Mouse (Mus musculus): ENCODE data around the gene Usp35. TPM values are rescaled to one million over a fixed set of nuclear protein-coding genes. Genes with fewer than 3 reads are reported as not detected.

The Usp35 gene
- polyA plus RNA-seq (2014; fragmentation: Nextera tagmentation; extraction: Ambion mirVana): 1.2 and 3.0 TPM in 2 replicates

DNA sequence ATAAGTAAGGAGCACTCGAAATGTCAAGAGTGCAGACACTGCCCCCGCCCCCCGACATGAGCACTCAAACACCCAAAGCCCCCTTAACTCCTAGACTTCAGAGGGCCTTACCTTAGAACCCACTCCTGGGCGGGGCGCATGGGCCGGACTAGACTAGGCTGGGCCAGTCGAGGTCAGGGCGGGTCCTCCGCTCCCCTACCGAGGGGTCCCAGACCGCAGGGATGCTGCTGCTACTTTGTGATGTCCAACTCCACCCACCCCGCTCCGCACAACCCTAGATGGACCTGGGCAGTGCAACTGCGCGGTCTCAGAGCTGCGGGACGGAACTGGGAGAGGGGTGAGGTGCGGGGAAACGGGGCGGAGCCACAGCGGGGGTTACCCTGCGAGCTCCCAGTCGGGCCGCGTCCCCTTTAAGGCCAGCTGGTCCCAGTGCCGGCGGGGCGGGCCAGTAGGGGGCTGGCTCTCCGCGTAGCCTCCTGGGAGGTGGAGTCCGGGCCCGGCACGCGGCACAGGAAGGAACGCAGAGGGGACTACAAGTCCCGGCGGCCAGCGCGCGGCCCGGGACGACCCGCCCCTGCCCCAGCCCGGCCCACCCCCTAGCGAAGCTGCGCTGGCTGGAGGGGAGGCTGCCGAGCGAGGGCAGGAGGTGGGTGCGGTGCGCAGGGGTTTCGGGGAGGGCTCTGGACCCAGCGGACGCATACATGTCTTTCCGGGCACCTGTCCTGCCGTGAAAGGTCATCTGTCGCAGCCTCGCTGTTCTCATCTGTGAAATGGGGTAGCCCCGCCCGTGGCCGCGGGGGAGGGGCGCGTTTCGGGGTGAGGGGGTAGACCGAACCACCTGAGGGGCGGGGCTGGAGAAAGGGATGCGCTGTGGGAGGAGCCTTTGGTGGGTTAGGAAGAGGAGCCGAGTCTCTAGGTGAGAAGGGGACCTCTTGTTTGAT lies at the start of gene Usp35, which contains the start of gene Kctd21:
Gene Usp35 (minus strand): TSS at position 295 of the 941 bp plus-strand sequence.
Gene Kctd21 (plus strand): TSS at position 602 of the 941 bp plus-strand sequence.
- Histone ChIP-seq H3K4me2 (ENCODE audit: low read depth, low read length) (peak within 1 kb of the TSS; percentile 56), H3K36me3 (replicated peaks; ENCODE audit: control insufficient read depth, insufficient read depth, low read depth, low read length) (no peaks in the 10 kb centered on the region), H3K4me1 (ENCODE audit: control insufficient read depth, insufficient read depth, low read length) (no peaks in the 10 kb centered on the region; the same call in 1 of the 2 replicates), H3K27me3 (ENCODE audit: control insufficient read depth, insufficient read depth, low read length) (no peaks in the 10 kb centered on the region), H3K9ac (replicated peaks; ENCODE audit: low read length) (peak within 1 kb of the TSS; percentile 69), H3K27ac (replicated peaks; ENCODE audit: low read depth, low read length) (no peak within 1 kb of the TSS), H3K4me3 (ENCODE audit: low read depth, low read length) (peak within 1 kb of the TSS; percentile 71), H3K9me3 (replicated peaks; ENCODE audit: control insufficient read depth, low read length) (no peaks in the 10 kb centered on the region)
- peak; percentile 99 for ATAC-seq (replicated peaks; ENCODE audit: insufficient number of reproducible peaks, low FRiP score, low TSS enrichment, low read depth)
- peak; percentile 96 for DNase-seq (ENCODE audit: low spot score)
- under 1% methylated on average over 68 of the region's 68 CpGs for WGBS

DNA sequence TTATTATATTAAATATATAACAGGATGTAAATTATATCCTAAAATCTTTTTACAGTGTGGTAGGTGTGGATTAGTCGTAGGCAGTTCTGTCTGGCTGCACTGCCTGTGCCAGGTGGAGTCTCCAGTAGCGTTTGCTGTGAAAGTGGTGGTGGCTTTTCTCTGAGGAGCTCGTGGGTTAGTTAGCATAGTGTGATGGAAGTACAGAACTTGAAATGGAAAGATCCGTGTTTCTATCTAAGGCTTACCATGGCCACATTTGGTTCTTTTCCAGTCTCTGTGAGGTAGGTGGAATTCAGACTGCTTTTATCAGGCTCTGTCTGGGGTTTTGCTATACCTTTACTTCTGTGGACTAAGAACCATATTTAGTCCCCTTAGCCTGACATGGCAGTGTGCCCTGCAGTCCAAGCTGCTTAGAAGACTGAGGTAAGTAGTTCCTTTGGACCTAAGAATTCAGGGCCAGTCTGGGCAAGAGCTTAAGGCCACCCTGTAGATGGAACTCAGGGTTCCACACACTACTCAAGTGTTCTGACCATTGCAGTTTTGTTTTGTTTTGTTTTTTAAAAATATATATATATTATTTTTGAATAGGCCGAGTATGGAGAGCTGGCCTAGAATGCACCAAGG lies 48.8 kb upstream of the Usp35 start:
- H3K4me1 ChIP-seq (ENCODE audit: control insufficient read depth, insufficient read depth, low read length): no peaks in the 10 kb centered on the region
- no peak overlapping the region for H3K9ac ChIP-seq (replicated peaks; ENCODE audit: low read length)
- H3K27me3 ChIP-seq (ENCODE audit: control insufficient read depth, insufficient read depth, low read length): no peaks in the 10 kb centered on the region
- H3K4me2 ChIP-seq (ENCODE audit: low read depth, low read length): no peak overlapping the region
- H3K4me3 ChIP-seq (ENCODE audit: low read depth, low read length): no peak overlapping the region
- H3K36me3 ChIP-seq (replicated peaks; ENCODE audit: control insufficient read depth, insufficient read depth, low read depth, low read length): peaks cover 14% of the 10 kb centered on the region
- H3K27ac ChIP-seq (replicated peaks; ENCODE audit: low read depth, low read length): no peak overlapping the region
- 92% methylated on average over 5 of the region's 5 CpGs for WGBS
- ATAC-seq (replicated peaks; ENCODE audit: insufficient number of reproducible peaks, low FRiP score, low TSS enrichment, low read depth) (no peak), DNase-seq (ENCODE audit: low spot score) (no peak)
- H3K9me3 ChIP-seq (replicated peaks; ENCODE audit: control insufficient read depth, low read length): no peaks in the 10 kb centered on the region

DNA sequence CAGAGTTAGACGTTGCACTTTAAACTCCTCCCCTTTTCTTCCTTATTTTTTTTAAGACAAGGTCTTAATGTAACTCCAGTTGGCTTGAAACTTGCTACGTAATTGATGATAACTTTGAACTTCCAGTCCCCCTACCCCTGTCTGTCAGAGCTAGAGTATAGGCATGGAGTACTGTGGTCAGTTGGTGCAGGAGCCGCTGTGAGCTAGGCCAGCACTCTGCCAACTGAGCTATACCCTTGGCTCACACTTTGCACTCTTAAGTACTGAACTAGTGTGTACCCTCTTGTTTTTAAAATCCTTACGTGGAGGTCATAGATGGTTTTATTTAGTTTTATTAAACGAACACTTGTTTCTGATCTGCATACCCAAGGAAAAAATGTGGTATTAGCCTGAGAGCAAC lies 47.5 kb upstream of the Usp35 start:
- H3K4me2 ChIP-seq (ENCODE audit: low read depth, low read length): no peak overlapping the region
- H3K27me3 ChIP-seq (ENCODE audit: control insufficient read depth, insufficient read depth, low read length): no peaks in the 10 kb centered on the region
- H3K36me3 ChIP-seq (replicated peaks; ENCODE audit: control insufficient read depth, insufficient read depth, low read depth, low read length): peaks cover 14% of the 10 kb centered on the region
- no peak overlapping the region for H3K9ac ChIP-seq (replicated peaks; ENCODE audit: low read length)
- no peak overlapping the region for H3K27ac ChIP-seq (replicated peaks; ENCODE audit: low read depth, low read length)
- H3K4me1 ChIP-seq (ENCODE audit: control insufficient read depth, insufficient read depth, low read length): no peaks in the 10 kb centered on the region
- ATAC-seq (replicated peaks; ENCODE audit: insufficient number of reproducible peaks, low FRiP score, low TSS enrichment, low read depth): no peak
- H3K9me3 ChIP-seq (replicated peaks; ENCODE audit: control insufficient read depth, low read length): no peaks in the 10 kb centered on the region
- H3K4me3 ChIP-seq (ENCODE audit: low read depth, low read length): no peak overlapping the region
- WGBS: 96% methylated on average over 5 of the region's 5 CpGs
- no peak for DNase-seq (ENCODE audit: low spot score)

DNA sequence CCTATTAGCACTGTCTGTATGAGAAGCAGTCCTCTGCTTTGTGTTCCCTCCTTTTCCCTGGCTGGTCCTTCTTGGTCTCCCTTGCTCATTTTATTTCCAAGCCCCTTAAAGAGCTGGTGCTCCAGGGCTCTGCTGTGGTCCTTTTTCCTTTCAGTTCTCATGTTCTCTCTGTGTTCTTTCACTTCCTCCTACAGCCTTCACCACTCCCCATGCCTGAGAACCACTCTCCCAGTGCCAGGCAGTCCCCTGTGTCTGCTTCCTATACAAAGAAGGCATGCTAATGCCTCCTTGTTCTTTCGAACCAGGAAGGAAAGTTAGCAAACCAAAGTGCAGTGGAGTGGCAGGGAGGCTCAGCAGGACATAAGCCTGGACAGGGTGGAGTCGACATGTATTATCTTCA lies 44.1 kb upstream of the Usp35 start:
- no peak overlapping the region for H3K27ac ChIP-seq (replicated peaks; ENCODE audit: low read depth, low read length)
- peaks cover 9% of the 10 kb centered on the region for H3K36me3 ChIP-seq (replicated peaks; ENCODE audit: control insufficient read depth, insufficient read depth, low read depth, low read length)
- H3K27me3 ChIP-seq (ENCODE audit: control insufficient read depth, insufficient read depth, low read length): no peaks in the 10 kb centered on the region
- no peak overlapping the region for H3K4me2 ChIP-seq (ENCODE audit: low read depth, low read length)
- WGBS: 84% methylated on average over 2 of the region's 2 CpGs
- ATAC-seq (replicated peaks; ENCODE audit: insufficient number of reproducible peaks, low FRiP score, low TSS enrichment, low read depth) (no peak), DNase-seq (ENCODE audit: low spot score) (no peak)
- no peaks in the 10 kb centered on the region for H3K4me1 ChIP-seq (ENCODE audit: control insufficient read depth, insufficient read depth, low read length)
- H3K9me3 ChIP-seq (replicated peaks; ENCODE audit: control insufficient read depth, low read length): no peaks in the 10 kb centered on the region
- H3K4me3 ChIP-seq (ENCODE audit: low read depth, low read length): no peak overlapping the region
- H3K9ac ChIP-seq (replicated peaks; ENCODE audit: low read length): no peak overlapping the region

DNA sequence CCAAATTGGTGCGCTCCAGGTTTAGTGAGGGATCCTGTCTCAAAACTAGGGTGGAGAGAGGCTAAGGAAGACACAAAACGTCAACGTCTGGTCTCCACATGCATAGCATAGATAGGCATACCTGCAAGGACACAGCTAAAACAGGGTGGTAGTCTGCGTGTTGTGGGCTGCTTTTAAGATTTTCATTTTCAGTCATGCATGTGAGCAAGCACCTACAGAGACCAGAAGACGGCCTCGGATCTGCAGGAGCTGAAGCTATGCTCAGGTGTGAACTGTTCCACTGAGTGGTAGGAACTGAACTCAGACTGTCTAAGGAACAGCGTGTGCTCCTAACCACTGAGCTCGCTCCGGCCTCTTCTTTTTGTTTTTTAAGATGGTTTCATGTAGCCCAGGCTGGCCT lies 43.3 kb upstream of the Usp35 start:
- H3K36me3 ChIP-seq (replicated peaks; ENCODE audit: control insufficient read depth, insufficient read depth, low read depth, low read length): peaks cover 5% of the 10 kb centered on the region
- no peaks in the 10 kb centered on the region for H3K4me1 ChIP-seq (ENCODE audit: control insufficient read depth, insufficient read depth, low read length)
- DNase-seq (ENCODE audit: low spot score) (no peak), ATAC-seq (replicated peaks; ENCODE audit: insufficient number of reproducible peaks, low FRiP score, low TSS enrichment, low read depth) (no peak)
- WGBS: 96% methylated on average over 9 of the region's 9 CpGs
- no peaks in the 10 kb centered on the region for H3K9me3 ChIP-seq (replicated peaks; ENCODE audit: control insufficient read depth, low read length)
- no peaks in the 10 kb centered on the region for H3K27me3 ChIP-seq (ENCODE audit: control insufficient read depth, insufficient read depth, low read length)
- no peak overlapping the region for H3K4me2 ChIP-seq (ENCODE audit: low read depth, low read length)
- no peak overlapping the region for H3K9ac ChIP-seq (replicated peaks; ENCODE audit: low read length)
- H3K27ac ChIP-seq (replicated peaks; ENCODE audit: low read depth, low read length): no peak overlapping the region
- H3K4me3 ChIP-seq (ENCODE audit: low read depth, low read length): no peak overlapping the region

DNA sequence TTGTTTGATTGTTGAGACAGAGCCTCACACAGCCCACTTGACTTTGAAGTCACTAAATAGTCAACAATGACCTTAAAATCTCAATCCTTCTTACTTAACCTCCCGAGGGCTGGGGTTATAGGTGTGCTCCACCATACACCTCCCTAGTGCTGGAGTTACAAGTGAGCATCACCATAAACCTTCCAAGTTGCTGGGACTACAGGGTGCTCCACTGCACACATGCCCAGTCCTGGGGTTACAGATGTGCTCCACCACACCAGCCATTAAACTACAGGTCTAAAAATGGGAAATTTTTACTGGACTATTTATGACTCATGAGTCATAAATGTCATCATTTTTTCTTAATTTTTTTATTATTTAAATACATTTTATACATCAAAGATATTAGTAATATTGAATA lies 34.1 kb upstream of the Usp35 start:
- no peaks in the 10 kb centered on the region for H3K27me3 ChIP-seq (ENCODE audit: control insufficient read depth, insufficient read depth, low read length)
- no peak overlapping the region for H3K4me2 ChIP-seq (ENCODE audit: low read depth, low read length)
- no peak overlapping the region for H3K27ac ChIP-seq (replicated peaks; ENCODE audit: low read depth, low read length)
- ATAC-seq (replicated peaks; ENCODE audit: insufficient number of reproducible peaks, low FRiP score, low TSS enrichment, low read depth): no peak
- H3K36me3 ChIP-seq (replicated peaks; ENCODE audit: control insufficient read depth, insufficient read depth, low read depth, low read length): no peaks in the 10 kb centered on the region
- no peak overlapping the region for H3K9ac ChIP-seq (replicated peaks; ENCODE audit: low read length)
- H3K9me3 ChIP-seq (replicated peaks; ENCODE audit: control insufficient read depth, low read length): no peaks in the 10 kb centered on the region
- 65% methylated on average over 1 of the region's 1 CpGs for WGBS
- H3K4me1 ChIP-seq (ENCODE audit: control insufficient read depth, insufficient read depth, low read length): no peaks in the 10 kb centered on the region
- no peak overlapping the region for H3K4me3 ChIP-seq (ENCODE audit: low read depth, low read length)
- DNase-seq (ENCODE audit: low spot score): no peak

DNA sequence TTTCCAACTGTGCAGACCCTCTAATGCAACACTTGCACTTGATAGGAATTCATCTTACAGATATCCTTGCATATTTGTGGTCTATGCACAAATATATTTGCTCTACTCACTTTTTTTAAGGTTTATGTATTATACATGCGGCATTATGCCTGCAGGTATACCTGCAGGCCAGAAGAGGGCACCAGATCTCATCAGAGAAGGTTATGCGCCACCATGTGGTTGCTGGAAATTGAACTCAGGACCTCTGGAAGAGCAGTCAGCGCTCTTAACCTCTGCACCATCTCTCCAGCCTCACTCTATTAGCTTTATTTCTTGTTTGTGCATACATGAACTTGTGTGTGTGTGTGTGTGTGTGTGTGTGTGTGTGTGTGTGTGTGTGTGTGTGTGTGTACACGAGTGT lies 29.6 kb upstream of the Usp35 start:
- no peaks in the 10 kb centered on the region for H3K9me3 ChIP-seq (replicated peaks; ENCODE audit: control insufficient read depth, low read length)
- ATAC-seq (replicated peaks; ENCODE audit: insufficient number of reproducible peaks, low FRiP score, low TSS enrichment, low read depth) (no peak), DNase-seq (ENCODE audit: low spot score) (peak; percentile 67)
- H3K27me3 ChIP-seq (ENCODE audit: control insufficient read depth, insufficient read depth, low read length): no peaks in the 10 kb centered on the region
- no peak overlapping the region for H3K4me2 ChIP-seq (ENCODE audit: low read depth, low read length)
- no peak overlapping the region for H3K4me3 ChIP-seq (ENCODE audit: low read depth, low read length)
- H3K9ac ChIP-seq (replicated peaks; ENCODE audit: low read length): no peak overlapping the region
- no peaks in the 10 kb centered on the region for H3K36me3 ChIP-seq (replicated peaks; ENCODE audit: control insufficient read depth, insufficient read depth, low read depth, low read length)
- H3K27ac ChIP-seq (replicated peaks; ENCODE audit: low read depth, low read length): no peak overlapping the region
- 27% methylated on average over 4 of the region's 4 CpGs for WGBS
- H3K4me1 ChIP-seq (ENCODE audit: control insufficient read depth, insufficient read depth, low read length): no peaks in the 10 kb centered on the region

DNA sequence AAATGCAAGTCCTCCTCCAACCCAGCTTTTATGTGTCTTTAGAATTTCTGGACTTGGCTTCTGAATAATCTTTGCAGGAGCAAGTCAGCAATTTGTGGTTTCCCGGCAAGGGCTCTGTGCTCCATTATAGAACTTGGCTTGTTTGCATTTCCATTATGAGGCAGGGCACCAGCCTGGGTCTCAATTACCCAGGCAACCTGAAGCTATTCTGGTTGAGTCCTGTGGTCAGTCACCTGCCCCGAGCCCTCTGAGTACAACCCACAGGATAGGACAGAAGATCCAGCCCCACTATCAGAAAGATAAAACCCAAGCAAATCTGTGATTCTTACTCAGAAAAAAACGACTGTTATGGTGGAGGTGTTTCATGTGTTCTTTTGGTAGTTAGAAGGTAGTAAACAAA lies 29.1 kb upstream of the Usp35 start:
- H3K4me2 ChIP-seq (ENCODE audit: low read depth, low read length): no peak overlapping the region
- WGBS: 64% methylated on average over 3 of the region's 3 CpGs
- no peak for DNase-seq (ENCODE audit: low spot score)

More for the DNA sequence above, 29.1 kb upstream of the Usp35 start:
- no peak overlapping the region for H3K4me3 ChIP-seq (ENCODE audit: low read depth, low read length)
- H3K27me3 ChIP-seq (ENCODE audit: control insufficient read depth, insufficient read depth, low read length): no peaks in the 10 kb centered on the region
- ATAC-seq (replicated peaks; ENCODE audit: insufficient number of reproducible peaks, low FRiP score, low TSS enrichment, low read depth): no peak
- no peaks in the 10 kb centered on the region for H3K36me3 ChIP-seq (replicated peaks; ENCODE audit: control insufficient read depth, insufficient read depth, low read depth, low read length)
- no peak overlapping the region for H3K27ac ChIP-seq (replicated peaks; ENCODE audit: low read depth, low read length)
- H3K9ac ChIP-seq (replicated peaks; ENCODE audit: low read length): no peak overlapping the region
- H3K4me1 ChIP-seq (ENCODE audit: control insufficient read depth, insufficient read depth, low read length): no peaks in the 10 kb centered on the region
- no peaks in the 10 kb centered on the region for H3K9me3 ChIP-seq (replicated peaks; ENCODE audit: control insufficient read depth, low read length)

Measured in embryonic facial prominence, embryonic 11.5 days (tissue).